Mouse (Mus musculus) heart, embryonic 15.5 days (tissue): ENCODE measurements around the gene Il18bp. TPM values are rescaled to one million over a fixed set of nuclear protein-coding genes. Genes with fewer than 3 reads are reported as not detected.
"Not testable (repeated sequence)": the region's sequence is repeated elsewhere in the genome, so short reads cannot be mapped to it uniquely, and the experiment has no call there.

Experiments used
- ATAC-seq: fragments of 200-750 bp; cut with Nextera tagmentation; replicated peaks from 2 replicates; pipeline ENCODE4 v1.8.0; 2017; ENCODE audit warnings: low read depth, moderate TSS enrichment; ENCODE audit not compliant: insufficient number of reproducible peaks, insufficient read depth, low FRiP score
- H3K27ac ChIP-seq: fragments of 300-500 bp; sonication (generic); 2 replicates; pipeline ENCODE4 v1.5.1; 2015; ENCODE audit warnings: mild to moderate bottlenecking, inconsistent platforms
- H3K27me3 ChIP-seq: fragments of 300-500 bp; sonication (generic); 2 replicates; pipeline ENCODE4 v1.6.1; 2015; ENCODE audit warnings: inconsistent platforms
- H3K36me3 ChIP-seq: fragments of 300-500 bp; sonication (generic); 2 replicates; pipeline ENCODE4 v1.6.1; 2015; ENCODE audit warnings: mild to moderate bottlenecking, inconsistent platforms
- H3K4me1 ChIP-seq: fragments of 300-500 bp; sonication (generic); replicated peaks from 2 replicates; pipeline ENCODE4 v1.6.1; 2015; ENCODE audit warnings: inconsistent platforms
- H3K4me2 ChIP-seq: fragments of 300-500 bp; sonication (generic); 2 replicates; pipeline ENCODE4 v1.6.1; 2015; ENCODE audit warnings: inconsistent platforms, mild to moderate bottlenecking, moderate library complexity
- H3K4me3 ChIP-seq: fragments of 300-500 bp; sonication (generic); 2 replicates; pipeline ENCODE4 v1.5.1; 2015; ENCODE audit warnings: mild to moderate bottlenecking, inconsistent platforms
- H3K9ac ChIP-seq: fragments of 300-500 bp; sonication (generic); 2 replicates; pipeline ENCODE4 v1.6.1; 2015; ENCODE audit warnings: mild to moderate bottlenecking, inconsistent platforms
- H3K9me3 ChIP-seq: fragments of 300-500 bp; sonication (generic); replicated peaks from 2 replicates; pipeline ENCODE4 v1.6.1; 2016; ENCODE audit warnings: inconsistent platforms
- WGBS: fragments of 180-500 bp; shearing (Covaris S2); methylation state at CpG from one replicate; pipeline ENCODE4 v1.1.7; 2015; ENCODE audit warnings: mixed read lengths; 5-methylcytosine and 5-hydroxymethylcytosine counted together
- polyA plus RNA-seq: library from polyadenylated mRNA; unstranded; fragments of >200 nt; fragmentation: Nextera tagmentation; extraction: Ambion mirVana; gene quantifications from 2 replicates; pipeline ENCODE4 v1.2.1, GENCODE M21; 2015

Il18bp gene
- polyA plus RNA-seq, 1 experiment from 2014 or later = 1.5 TPM

- Histone ChIP-seq H3K36me3 (peaks cover 59% of the 10 kb centered on the region), H3K27me3 (no peaks in the 10 kb centered on the region), H3K27ac (no peak overlapping the region), H3K4me1 (no peaks in the 10 kb centered on the region), H3K4me2 (no peak overlapping the region), H3K4me3 (no peak overlapping the region), H3K9me3 (no peaks in the 10 kb centered on the region), H3K9ac (no peak overlapping the region)
- 94% methylated on average over 1 of the region's 1 CpGs for WGBS
- no peak for ATAC-seq
These were observed 16.4 kb upstream of the Il18bp start for GRCm38 (mm10) chr7:102034904-102035303.

- Histone ChIP-seq H3K36me3 (peaks cover 35% of the 10 kb centered on the region), H3K27me3 (no peaks in the 10 kb centered on the region), H3K4me2 (no peak overlapping the region), H3K9me3 (no peaks in the 10 kb centered on the region), H3K27ac (no peak overlapping the region), H3K4me1 (no peaks in the 10 kb centered on the region), H3K9ac (no peak overlapping the region), H3K4me3 (no peak overlapping the region)
- no peak for ATAC-seq
- WGBS = 81% methylated on average over 2 of the region's 2 CpGs
These were observed 7.0 kb upstream of the Il18bp start for GRCm38 (mm10) chr7:102025187-102026119.

- Histone ChIP-seq H3K9ac (no peak overlapping the region), H3K4me3 (no peak overlapping the region), H3K9me3 (no peaks in the 10 kb centered on the region), H3K27ac (no peak overlapping the region), H3K27me3 (no peaks in the 10 kb centered on the region), H3K36me3 (peaks cover 32% of the 10 kb centered on the region), H3K4me1 (no peaks in the 10 kb centered on the region), H3K4me2 (no peak overlapping the region)
- 96% methylated on average over 9 of the region's 9 CpGs for WGBS
- ATAC-seq = no peak
These were observed 5.3 kb upstream of the Il18bp start for GRCm38 (mm10) chr7:102023821-102024220.

- H3K36me3 ChIP-seq = peaks cover 29% of the 10 kb centered on the region
- H3K27me3 ChIP-seq, ATAC-seq, H3K9me3 ChIP-seq, H3K9ac ChIP-seq, H3K4me3 ChIP-seq, H3K4me2 ChIP-seq, H3K27ac ChIP-seq: not testable (repeated sequence)
- peaks cover 16% of the 10 kb centered on the region for H3K4me1 ChIP-seq
- 96% methylated on average over 2 of the region's 2 CpGs for WGBS
These were observed 2.4 kb upstream of the Il18bp start for GRCm38 (mm10) chr7:102020934-102021333.

GRCm38 (mm10) chr7:102019362-102019761 lies 872 bp upstream of the Il18bp start:
- Histone ChIP-seq H3K36me3 (peaks cover 36% of the 10 kb centered on the region), H3K9ac (no peak overlapping the region), H3K27ac (no peak overlapping the region), H3K4me3 (no peak overlapping the region), H3K27me3 (no peaks in the 10 kb centered on the region), H3K4me2 (no peak overlapping the region), H3K4me1 (peaks cover 16% of the 10 kb centered on the region), H3K9me3 (no peaks in the 10 kb centered on the region)
- no peak for ATAC-seq
- WGBS = 54% methylated on average over 3 of the region's 3 CpGs

- no peaks in the 10 kb centered on the region for H3K9me3 ChIP-seq
- no peak overlapping the region; the same call in 1 of the 2 replicates for H3K9ac ChIP-seq
- no peak for ATAC-seq
- peaks cover 16% of the 10 kb centered on the region for H3K4me1 ChIP-seq
- H3K4me3 ChIP-seq = no peak overlapping the region
- peak overlapping the region; percentile 64 for H3K27ac ChIP-seq
- 55% methylated on average over 7 of the region's 7 CpGs for WGBS
- H3K27me3 ChIP-seq = no peaks in the 10 kb centered on the region
- 0 out of 2 replicates have a peak overlapping the region, but pooled peaks have one; percentile 19 for H3K4me2 ChIP-seq
- H3K36me3 ChIP-seq = peaks cover 42% of the 10 kb centered on the region
These were observed 456 bp downstream of the Il18bp start for GRCm38 (mm10) chr7:102018034-102018433.

GRCm38 (mm10) chr7:102017452-102017851 lies 1.0 kb downstream of the Il18bp start:
- Histone ChIP-seq H3K9me3 (no peaks in the 10 kb centered on the region), H3K4me1 (peaks cover 16% of the 10 kb centered on the region), H3K4me2 (peak overlapping the region; percentile 19; the same call in 1 of the 2 replicates), H3K27ac (peak overlapping the region; percentile 64), H3K36me3 (peaks cover 43% of the 10 kb centered on the region), H3K9ac (peak overlapping the region; percentile 11; the same call in 1 of the 2 replicates), H3K4me3 (no peak overlapping the region), H3K27me3 (no peaks in the 10 kb centered on the region)
- no peak for ATAC-seq
- 75% methylated on average over 5 of the region's 5 CpGs for WGBS

GRCm38 (mm10) chr7:102016936-102017335 lies 1.6 kb downstream of the Il18bp start:
- Histone ChIP-seq H3K4me3 (no peak overlapping the region), H3K4me1 (peaks cover 16% of the 10 kb centered on the region), H3K27ac (0 out of 2 replicates have a peak overlapping the region, but pooled peaks have one; percentile 64), H3K27me3 (no peaks in the 10 kb centered on the region), H3K9me3 (no peaks in the 10 kb centered on the region), H3K9ac (no peak overlapping the region), H3K4me2 (no peak overlapping the region), H3K36me3 (peaks cover 48% of the 10 kb centered on the region)
- no peak for ATAC-seq
- 71% methylated on average over 4 of the region's 4 CpGs for WGBS

GRCm38 (mm10) chr7:102014995-102015394 lies 3.5 kb downstream of the Il18bp start:
- WGBS = 87% methylated on average over 2 of the region's 2 CpGs
- peaks cover 68% of the 10 kb centered on the region for H3K36me3 ChIP-seq
- peaks cover 16% of the 10 kb centered on the region for H3K4me1 ChIP-seq
- no peak overlapping the region for H3K4me2 ChIP-seq
- H3K9ac ChIP-seq = no peak overlapping the region
- H3K27ac ChIP-seq = no peak overlapping the region
- no peaks in the 10 kb centered on the region for H3K27me3 ChIP-seq
- no peak for ATAC-seq
- H3K9me3 ChIP-seq = no peaks in the 10 kb centered on the region
- H3K4me3 ChIP-seq = no peak overlapping the region

- Histone ChIP-seq H3K4me1 (peaks cover 16% of the 10 kb centered on the region), H3K27me3 (no peaks in the 10 kb centered on the region), H3K9me3 (no peaks in the 10 kb centered on the region), H3K4me3 (no peak overlapping the region), H3K4me2 (no peak overlapping the region), H3K9ac (no peak overlapping the region), H3K27ac (no peak overlapping the region), H3K36me3 (peaks cover 83% of the 10 kb centered on the region)
- WGBS = 88% methylated on average over 8 of the region's 8 CpGs
- no peak for ATAC-seq
These were observed 5.1 kb downstream of the Il18bp start for GRCm38 (mm10) chr7:102013416-102013815.

- H3K4me3 ChIP-seq = no peak overlapping the region
- H3K27ac ChIP-seq = no peak overlapping the region
- no peak for ATAC-seq
- H3K4me2 ChIP-seq = no peak overlapping the region
- peaks cover 96% of the 10 kb centered on the region for H3K36me3 ChIP-seq
- H3K9ac ChIP-seq = no peak overlapping the region
- H3K27me3 ChIP-seq = no peaks in the 10 kb centered on the region
- peaks cover 2% of the 10 kb centered on the region; the same call in 1 of the 2 replicates for H3K4me1 ChIP-seq
- H3K9me3 ChIP-seq = no peaks in the 10 kb centered on the region
- 89% methylated on average over 9 of the region's 9 CpGs for WGBS
These were observed 6.6 kb downstream of the Il18bp start for GRCm38 (mm10) chr7:102011855-102012254.
